Mouse (Mus musculus) frontal cortex, adult (tissue): Measurements from ENCODE around the gene Golga5.
"Not testable (repeated sequence)": the region's sequence is repeated elsewhere in the genome, so short reads cannot be mapped to it uniquely, and the experiment has no call there.

Experiments
- ATAC-seq: cut with Nextera tagmentation; 2 replicates; pipeline ENCODE4 v1.9.2; 2017; ENCODE audit warnings: mild to moderate bottlenecking, moderate library complexity, mixed read lengths; ENCODE audit not compliant: low TSS enrichment

Golga5 gene

GRCm38 (mm10) chr12:102445436-102445835 lies 23.5 kb upstream of the Golga5 start:
- ATAC-seq = no peak

- ATAC-seq = no peak
Measured at GRCm38 (mm10) chr12:102450437-102450836, 18.5 kb upstream of the Golga5 start.

- no peak for ATAC-seq
Measured at GRCm38 (mm10) chr12:102451126-102451851, 17.6 kb upstream of the Golga5 start.

GRCm38 (mm10) chr12:102453581-102453980 lies 15.4 kb upstream of the Golga5 start:
- no peak for ATAC-seq

GRCm38 (mm10) chr12:102456467-102457193 lies 12.3 kb upstream of the Golga5 start:
- ATAC-seq = no peak

- no peak for ATAC-seq
Measured at GRCm38 (mm10) chr12:102460014-102460413, 8.9 kb upstream of the Golga5 start.

GRCm38 (mm10) chr12:102461177-102461576 lies 7.8 kb upstream of the Golga5 start:
- 0 out of 2 replicates have a peak, but pooled peaks have one; percentile 38 for ATAC-seq

- no peak for ATAC-seq
Measured at GRCm38 (mm10) chr12:102464650-102465049, 4.3 kb upstream of the Golga5 start.

GRCm38 (mm10) chr12:102468136-102468535 lies 799 bp upstream of the Golga5 start:
- no peak for ATAC-seq

GRCm38 (mm10) chr12:102474411-102474810 lies 5.5 kb downstream of the Golga5 start:
- ATAC-seq = no peak

- no peak for ATAC-seq
Measured at GRCm38 (mm10) chr12:102480481-102480880, 11.5 kb downstream of the Golga5 start.

- ATAC-seq = no peak
Measured at GRCm38 (mm10) chr12:102484946-102485345, 16.0 kb downstream of the Golga5 start.

- no peak for ATAC-seq
Measured at GRCm38 (mm10) chr12:102491911-102492310, 23.0 kb downstream of the Golga5 start.

GRCm38 (mm10) chr12:102495754-102496153 lies 26.8 kb downstream of the Golga5 start:
- ATAC-seq = not testable (repeated sequence)

- ATAC-seq = no peak
Measured at GRCm38 (mm10) chr12:102497905-102498304, 29.0 kb downstream of the Golga5 start.

GRCm38 (mm10) chr12:102498726-102499125 lies 29.8 kb downstream of the Golga5 start:
- ATAC-seq = no peak

- no peak for ATAC-seq
Measured at GRCm38 (mm10) chr12:102499210-102499609, 30.3 kb downstream of the Golga5 start.

GRCm38 (mm10) chr12:102499723-102500122 lies 30.8 kb downstream of the Golga5 start:
- ATAC-seq = no peak

GRCm38 (mm10) chr12:102501038-102501437 lies 32.1 kb downstream of the Golga5 start:
- ATAC-seq = no peak

- no peak for ATAC-seq
Measured at GRCm38 (mm10) chr12:102501848-102502595, 33.1 kb downstream of the Golga5 start.

GRCm38 (mm10) chr12:102505131-102505713 lies 36.3 kb downstream of the Golga5 start:
- no peak for ATAC-seq

GRCm38 (mm10) chr12:102505949-102506348 lies 37.0 kb downstream of the Golga5 start:
- ATAC-seq = no peak
